Mouse (Mus musculus) urinary bladder, postnatal 4 days (tissue): ENCODE measurements around the gene Olfr370.

ENCODE experiments used
- DNase-seq, 2 experiments: peaks; one replicate each; pipeline ENCODE4 v3.0.0; 2021 to 2022; ENCODE audit warnings: low spot score in 2 of 2

Gene Olfr370

DNA sequence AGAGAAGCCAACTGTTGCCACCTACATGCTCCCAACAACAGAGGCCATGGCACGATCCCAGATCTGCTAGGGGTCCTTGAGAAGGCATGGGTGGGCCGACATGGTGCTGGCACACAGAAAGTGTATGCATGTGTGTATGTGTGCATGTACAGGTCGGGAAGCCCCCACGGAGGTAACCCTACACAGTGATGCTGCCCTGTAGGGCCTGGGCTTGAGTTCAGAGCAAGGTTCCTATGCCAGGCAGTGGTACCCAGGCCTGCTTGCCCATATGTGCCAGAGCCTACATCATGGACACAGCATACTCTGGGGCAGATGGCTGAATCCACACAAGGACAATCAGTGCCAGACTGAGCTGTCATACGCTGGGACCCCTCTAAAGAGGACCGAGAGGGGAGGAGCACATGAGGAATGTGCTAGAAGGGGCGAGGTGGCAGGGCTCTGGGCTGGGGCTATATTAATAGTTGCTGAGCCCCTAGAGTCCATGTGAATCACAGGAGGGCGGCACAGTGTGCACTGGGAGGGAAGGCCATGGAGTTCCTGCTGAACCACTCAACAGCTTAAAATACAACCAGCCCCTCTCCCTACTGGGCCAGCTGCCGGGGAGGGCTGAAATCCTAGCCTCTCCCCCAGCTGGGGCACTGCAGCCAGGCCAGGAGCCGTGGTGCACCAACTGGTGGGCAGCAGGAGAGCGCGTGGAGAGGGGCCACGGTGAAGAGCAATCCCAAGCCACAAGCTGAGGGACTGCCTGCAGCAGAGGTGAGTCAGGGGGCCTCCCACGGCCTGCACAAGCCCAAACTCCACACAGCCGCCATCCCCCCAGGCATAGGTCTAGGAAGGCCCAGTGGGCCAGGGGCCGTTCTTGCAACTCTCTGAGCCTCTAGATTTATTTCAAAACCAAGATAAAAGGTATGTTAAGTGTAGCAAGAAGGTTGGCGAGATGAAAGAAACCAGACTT, 40.3 kb downstream of the Olfr370 start:
- peak in 1 of 2 experiments; percentile 53 for DNase-seq

DNA sequence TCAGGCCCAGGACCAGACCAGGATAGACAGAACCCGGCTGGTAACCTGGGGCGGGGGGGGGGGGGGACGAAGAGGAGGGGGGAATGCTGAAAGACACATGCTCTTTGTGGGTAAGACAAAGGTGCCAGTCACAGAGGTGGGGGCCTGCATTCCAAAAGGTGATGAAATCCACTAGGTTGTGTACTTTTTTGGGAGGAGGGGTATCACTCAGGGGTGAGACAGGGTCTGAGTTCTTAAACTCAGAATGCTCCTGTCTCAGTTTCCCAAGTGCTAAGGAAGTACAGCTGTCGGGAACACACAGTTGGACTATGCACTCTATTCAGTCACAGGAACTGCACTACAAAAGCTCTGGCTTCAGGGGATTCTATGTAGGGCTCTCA, 40.9 kb downstream of the Olfr370 start:
- no peak for DNase-seq

DNA sequence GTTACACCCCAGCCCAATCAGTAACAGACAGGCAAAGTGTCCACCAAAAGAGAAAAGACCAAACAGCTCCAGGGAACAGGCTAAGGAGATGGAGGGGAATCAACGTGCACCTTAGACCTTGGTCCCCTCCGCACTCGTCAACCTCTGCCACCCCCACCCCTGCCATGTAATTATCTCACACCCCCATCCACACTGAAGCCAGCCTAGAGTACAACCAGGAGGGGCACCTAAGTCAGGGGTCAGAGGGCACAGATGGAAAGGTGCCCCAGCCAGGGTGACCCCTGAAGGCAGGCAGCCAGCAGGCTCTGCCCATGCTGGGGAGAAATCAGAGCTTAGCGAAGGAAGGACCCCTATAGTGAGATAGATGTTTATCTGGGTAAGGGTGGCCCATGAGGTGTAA, 41.3 kb downstream of the Olfr370 start:
- no peak for DNase-seq

DNA sequence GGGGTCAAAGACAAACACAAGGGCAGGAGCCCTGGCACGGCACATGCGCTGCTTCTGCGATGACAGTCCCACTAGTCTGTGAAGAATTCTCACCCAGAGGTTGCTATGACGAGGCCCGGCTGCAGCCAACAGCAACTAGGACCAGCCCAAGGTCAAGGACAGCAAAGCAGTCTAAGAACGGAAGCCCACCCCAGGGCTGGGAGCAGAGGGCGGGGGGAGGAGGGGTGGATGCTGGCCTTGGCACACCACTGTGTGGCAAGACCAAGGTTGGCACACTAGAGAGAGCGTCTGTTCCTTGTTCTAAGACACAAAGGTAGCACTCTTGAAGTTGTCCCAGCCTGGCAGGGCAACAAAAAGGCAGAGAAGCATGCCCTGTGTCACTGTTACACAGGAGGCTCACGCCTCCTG, 41.8 kb downstream of the Olfr370 start:
- DNase-seq: peak in 1 of 2 experiments; percentile 55

DNA sequence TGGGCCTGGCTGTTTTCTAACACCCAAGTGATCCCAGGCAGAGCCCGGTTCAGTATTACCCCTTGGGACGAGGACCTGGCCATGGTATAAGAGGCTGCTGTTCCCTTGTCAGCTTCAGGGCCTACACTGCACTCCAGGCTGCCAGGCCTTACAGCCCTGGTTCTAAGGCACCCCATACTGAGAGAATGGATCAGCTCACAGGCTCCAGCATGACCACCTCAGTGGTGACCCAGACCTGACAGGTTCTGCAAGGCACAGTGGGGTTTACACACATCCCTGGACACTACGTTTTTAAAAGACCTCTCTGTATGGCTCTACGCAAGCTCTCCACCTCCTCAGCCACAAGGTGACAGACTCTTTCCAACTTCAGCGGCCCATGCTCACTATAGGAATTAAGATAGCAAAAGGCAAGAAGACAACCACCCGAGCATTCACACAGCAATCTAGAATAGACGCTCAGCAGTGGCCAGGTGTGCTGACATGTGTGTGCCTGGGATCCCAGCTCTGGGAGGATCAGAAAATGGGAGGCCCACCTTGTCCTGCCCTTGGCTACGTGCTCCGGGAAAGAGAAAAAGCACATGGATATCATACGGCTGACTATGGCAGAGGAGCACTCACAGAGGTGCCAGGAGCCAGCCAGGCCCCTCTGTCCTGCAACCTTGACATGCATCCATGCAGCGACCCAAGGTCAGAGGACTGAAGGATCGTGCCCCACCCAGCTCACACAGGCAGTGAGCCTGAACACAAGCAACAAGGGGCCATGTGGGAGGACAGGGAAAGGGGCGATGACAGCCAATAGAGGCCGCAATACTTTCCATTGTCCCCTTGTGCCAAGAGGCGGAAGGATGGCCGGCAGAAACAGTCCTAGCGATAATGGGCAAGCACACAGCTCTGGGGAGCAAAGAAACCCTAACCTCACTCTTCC, 42.8 kb downstream of the Olfr370 start:
- peak in 1 of 2 experiments; percentile 50 for DNase-seq

DNA sequence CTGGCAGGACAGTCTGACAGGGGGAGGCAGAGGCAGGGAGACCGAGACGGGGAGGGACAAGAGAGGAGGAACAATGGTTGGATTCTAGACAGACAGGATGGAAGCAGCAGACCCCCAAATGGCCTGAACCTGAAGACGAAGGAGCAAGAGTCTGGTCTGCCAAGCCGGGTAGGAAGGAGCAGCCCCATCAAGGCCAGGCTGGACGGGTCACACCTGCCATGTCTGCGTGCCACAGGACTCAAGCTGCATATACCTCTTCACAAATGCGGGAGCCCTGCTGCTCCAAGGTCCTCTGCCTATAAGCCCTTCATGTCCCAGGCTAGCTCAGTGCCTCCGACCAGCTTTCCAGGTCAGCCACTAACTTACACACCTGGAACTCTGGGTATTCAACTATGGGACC, 44.1 kb downstream of the Olfr370 start:
- no peak for DNase-seq

DNA sequence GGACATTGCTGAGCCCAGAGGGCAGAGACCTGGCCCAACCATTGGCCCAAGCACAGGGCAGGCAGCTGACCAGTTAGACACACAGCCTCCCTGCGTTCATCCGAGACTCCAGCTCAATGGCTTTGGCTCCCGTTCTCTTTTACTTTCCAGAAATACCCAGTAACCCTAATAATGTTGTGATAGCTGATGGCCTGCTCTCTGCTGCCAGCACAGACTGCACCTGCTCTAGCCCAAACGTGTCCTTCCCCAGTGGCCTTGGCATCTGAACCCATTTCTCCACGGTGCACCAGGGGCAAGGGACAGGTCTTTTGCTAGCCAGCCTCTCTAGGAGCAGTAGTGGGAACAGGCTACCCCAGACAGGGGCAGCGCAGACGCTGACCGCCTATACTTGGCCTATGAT, 45.2 kb downstream of the Olfr370 start:
- peak in 1 of 2 experiments; percentile 41 for DNase-seq

DNA sequence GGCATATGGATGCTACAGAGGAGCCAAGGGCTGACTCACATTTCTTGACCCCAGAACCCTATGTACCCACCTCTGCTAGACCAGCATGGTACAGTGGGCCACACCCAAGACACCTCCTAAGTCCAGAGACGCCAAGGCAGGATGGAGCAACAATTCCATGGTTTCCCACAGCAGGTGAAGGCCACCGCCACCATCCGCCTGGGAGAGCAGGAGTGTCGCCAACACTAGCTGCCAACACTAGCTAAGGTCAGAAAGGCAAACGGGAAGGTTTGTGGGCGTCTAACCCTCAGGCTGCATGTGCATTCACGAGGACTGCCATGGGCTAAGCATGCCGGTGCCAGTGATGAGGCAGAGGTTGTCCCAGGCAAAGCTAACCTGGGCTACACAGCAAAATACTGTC, 46.6 kb downstream of the Olfr370 start:
- DNase-seq: peak in 1 of 2 experiments; percentile 25

DNA sequence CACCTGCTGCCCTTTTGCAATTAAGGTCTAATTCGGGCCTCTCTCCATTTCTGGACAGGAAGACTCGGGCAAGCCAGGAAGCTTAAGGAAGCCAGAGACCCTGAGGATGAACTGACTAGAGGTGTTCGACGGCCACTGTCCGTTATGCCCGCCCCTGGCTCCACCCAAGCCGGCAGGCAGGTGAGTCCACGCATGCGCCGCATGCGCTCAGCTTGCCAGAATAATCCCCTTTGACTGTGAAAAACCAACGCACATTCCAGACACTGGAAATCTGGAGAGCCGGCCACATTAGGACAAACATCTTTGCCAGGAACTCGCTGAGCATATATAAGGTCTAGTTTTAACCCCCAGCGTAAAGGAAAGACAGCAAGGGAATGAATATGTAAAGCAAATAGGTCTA, 47.7 kb downstream of the Olfr370 start:
- DNase-seq: no peak

DNA sequence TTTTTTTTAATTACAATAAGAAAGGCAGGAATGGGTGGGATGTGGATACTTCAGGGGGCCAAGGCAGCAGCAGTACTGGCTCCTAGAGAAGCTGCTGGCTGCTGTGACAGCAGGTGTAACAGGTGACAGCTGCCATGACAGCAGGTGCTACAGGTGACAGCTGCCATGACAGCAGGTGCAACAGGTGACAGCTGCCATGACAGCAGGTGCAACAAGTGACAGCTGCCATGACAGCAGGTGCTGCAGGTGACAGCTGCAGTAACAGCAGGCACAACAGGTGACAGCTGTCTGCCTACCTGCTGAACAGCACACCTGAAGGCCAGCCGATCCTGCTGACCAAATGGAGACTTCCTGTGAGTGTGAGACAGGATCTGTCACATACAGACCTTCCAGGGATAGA, 49.2 kb downstream of the Olfr370 start:
- no peak for DNase-seq

DNA sequence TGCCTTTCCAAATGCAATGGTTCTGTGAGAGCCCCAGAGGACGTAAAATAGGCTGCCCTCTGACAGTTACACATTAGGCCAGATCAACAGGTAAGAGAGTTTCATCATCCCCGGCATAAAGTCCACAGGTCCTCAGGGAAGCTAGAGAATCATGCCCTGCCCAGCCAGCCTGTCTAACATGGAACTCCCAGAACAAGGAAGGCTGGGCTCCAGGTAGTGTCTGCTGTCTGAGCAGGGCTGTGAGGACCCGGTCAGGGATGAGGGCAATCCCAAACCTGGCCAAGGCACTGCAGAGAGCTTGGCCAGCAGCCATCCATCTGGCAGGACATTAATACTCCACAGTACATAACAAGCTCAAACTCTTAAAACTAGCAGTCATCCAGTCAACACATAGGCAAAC, 49.8 kb downstream of the Olfr370 start:
- DNase-seq: no peak

DNA sequence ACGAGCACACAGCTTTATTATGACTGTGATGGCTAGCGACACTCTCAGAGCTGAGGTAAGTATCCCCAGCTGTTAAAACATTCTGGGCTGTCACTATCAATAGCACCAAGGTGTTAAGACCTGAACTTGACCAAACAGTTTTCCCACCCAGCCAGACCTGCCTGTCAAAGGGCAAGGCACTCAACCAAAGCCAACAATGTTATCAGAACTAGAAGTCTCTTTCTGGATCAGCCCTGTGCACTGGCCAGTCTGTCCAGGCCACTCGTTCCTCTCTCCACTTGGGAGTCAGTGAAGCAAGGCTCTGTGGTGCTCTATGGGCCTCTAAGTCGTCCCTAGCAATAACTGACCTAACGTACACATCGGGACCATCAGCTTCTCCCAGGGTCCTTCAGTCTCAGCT, 52.1 kb downstream of the Olfr370 start:
- DNase-seq: no peak

DNA sequence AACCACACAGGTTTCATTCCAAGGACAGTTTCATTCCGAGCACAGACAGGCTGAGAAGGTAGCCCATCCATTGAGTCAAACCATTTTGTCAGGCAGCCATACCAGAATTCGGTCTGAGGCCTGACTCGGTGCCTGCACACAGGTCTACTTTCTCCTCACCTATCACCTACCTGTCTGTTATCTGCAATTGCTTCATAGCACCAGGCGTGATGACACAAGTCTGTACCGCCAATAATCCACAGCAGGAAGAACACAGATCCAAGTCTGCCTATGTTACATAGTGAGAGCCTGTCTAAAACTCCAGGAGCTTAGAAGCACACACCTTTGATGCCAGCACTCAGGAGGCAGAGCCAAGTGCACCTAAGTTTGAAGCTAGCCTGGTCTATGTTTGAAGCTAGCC, 53.3 kb downstream of the Olfr370 start:
- DNase-seq: no peak

DNA sequence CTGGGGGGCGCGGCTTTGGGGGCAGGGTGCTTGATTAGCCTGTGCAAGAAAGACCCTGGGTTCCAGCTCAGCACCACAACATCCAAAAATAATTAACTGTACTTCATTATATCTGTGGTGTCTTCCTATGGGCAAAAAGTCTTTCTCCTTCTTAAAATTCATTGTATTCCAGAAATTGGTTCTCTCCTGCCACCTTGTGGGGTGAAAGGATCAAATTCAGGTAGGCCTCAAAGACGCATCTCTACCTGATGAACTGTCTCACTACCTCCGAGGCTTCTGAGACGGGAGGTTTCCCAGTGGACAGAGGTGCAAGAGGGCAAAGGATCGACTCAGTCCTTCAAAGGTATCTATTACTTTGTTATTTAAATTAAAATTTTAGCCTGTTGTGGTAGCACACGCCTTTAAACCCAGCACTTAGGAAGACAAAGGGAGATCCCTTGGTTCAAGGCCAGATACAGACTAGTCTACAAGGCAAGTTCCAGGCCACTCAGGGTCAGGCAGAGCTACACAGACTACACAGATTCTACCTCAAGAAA, 55.0 kb downstream of the Olfr370 start:
- DNase-seq: no peak

DNA sequence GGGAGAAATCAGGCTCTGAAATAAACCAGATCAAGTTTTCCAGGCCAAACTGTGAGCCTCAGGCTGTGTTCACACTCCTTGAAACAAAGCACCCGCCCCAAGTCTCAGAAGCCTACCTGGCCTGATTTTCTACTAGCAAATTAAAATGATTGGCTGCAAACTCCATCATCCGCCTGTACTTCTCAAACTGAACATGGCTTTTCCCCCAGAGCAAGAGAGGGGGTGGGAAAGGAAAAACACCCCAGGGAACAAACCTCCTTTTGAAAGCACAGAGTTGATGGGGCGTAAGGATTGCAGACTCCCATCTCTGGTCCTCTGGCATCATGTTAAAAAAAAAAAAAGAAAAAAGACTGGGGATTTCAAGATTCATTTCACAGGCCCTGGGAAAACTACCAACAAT, 57.1 kb downstream of the Olfr370 start:
- no peak for DNase-seq

DNA sequence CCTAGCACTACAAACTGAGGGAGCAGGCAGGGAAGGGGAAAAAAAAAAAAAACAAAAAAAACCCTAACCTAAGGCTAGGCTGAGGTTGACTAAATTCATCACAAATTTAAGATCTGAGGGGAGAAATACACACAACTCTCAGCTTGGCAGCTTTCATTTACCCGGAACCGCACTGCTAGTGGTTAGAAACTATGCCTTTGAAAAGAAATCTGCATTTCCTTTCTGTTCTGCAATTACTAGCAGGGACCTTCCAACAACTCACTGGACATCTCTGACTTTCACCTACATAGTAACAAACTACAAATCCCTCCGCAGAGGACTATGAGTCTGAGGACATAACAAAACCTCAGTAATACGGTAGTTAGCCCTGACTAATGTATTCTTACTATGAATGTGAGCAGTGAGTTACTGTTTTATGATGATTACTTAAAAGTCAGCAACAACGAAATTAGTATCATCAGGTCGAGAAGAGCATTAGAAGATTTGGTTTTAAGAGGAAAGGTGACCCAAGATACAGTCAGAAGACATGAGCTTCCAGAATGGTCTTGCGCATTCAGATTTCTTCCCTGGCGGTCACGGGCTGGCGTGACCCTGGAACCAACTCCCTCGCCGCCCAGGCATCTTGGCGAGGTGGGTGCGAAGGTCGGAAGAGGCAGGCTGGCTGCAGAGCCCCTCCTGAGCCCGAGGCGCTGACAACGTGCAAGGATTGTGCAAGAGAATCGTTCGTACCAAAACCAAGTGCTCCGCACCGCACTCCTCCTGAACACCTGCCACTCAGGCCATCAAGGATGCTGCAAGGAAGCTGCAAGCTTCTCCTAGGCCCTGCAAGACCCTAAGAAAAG, 58.0 kb downstream of the Olfr370 start:
- DNase-seq: no peak

DNA sequence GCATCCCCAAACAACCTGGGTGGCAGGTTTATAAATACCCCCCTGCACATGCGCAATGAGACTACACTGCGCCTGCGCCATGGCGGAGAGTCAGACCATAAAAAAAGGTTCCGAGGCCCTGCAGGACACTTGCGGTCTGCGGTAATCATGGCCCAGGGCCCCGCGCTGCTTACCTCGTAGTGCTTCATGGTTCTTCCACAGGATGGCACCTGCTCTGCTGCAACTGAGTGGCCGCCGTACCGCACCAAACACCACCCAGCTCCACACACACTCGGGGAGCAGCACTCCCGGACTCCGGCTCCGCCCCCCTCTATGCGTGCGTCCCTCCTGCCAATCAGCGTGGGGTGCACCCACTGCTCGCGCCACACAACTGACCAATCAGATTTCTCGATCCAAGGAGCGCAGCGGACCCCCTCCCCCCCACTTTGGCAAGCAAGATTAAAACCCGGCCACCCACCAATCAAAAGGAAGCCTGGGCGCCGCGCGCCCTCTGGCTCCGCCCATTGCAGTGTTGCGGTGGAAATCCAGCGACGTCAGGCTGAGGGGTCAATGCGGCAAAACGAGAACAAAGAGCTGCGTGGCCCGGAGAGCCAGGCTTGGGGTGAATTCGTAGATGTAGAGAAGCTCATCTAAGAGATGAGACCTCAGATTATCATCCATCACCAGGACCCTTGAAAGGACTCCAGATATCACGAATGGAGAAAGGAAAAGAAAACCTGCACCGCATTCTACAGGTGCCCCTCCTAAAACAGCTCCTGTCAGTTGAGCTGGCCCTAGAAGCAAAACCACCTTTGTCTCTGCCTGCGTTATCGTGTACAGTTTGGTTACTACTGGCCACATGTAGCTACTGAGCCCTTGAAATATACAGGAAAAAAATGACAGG, 58.8 kb downstream of the Olfr370 start:
- DNase-seq: peak; percentile 96 to 97
